Mouse (Mus musculus) urinary bladder, adult 18-20 months (tissue): ENCODE results near the gene Scn1b.

Experiments
- DNase-seq, 2 experiments: peaks; one replicate each; pipeline ENCODE4 v3.0.0; 2022; ENCODE audit warnings: low spot score in 2 of 2, mixed read lengths in 2 of 2

Gene Scn1b

GRCm38 (mm10) chr7:31086175-31086755 is 40.5 kb downstream of the Scn1b start:
- DNase-seq = no peak

GRCm38 (mm10) chr7:31085171-31085570 is 41.6 kb downstream of the Scn1b start:
- DNase-seq = peak in 1 of 2 experiments; percentile 68

- DNase-seq = no peak
Measured at GRCm38 (mm10) chr7:31084140-31084539, 42.7 kb downstream of the Scn1b start.

- DNase-seq = peak in 1 of 2 experiments; percentile 57
Measured at GRCm38 (mm10) chr7:31082831-31083588, 43.8 kb downstream of the Scn1b start.

GRCm38 (mm10) chr7:31082106-31082505 is 44.7 kb downstream of the Scn1b start:
- DNase-seq = no peak

- no peak for DNase-seq
Measured at GRCm38 (mm10) chr7:31081106-31081505, 45.7 kb downstream of the Scn1b start.

GRCm38 (mm10) chr7:31080611-31081010 is 46.2 kb downstream of the Scn1b start:
- no peak for DNase-seq

- DNase-seq = no peak
Measured at GRCm38 (mm10) chr7:31079670-31080069, 47.1 kb downstream of the Scn1b start.

- no peak for DNase-seq
Measured at GRCm38 (mm10) chr7:31077885-31078445, 48.8 kb downstream of the Scn1b start.

- DNase-seq = no peak
Measured at GRCm38 (mm10) chr7:31077470-31077869, 49.3 kb downstream of the Scn1b start.

GRCm38 (mm10) chr7:31076492-31076891 is 50.3 kb downstream of the Scn1b start, which contains the start of gene Fxyd3:
TSS of gene Fxyd3 (minus strand) at chr7:31076704.
- DNase-seq = peak; percentile 70 to 76

GRCm38 (mm10) chr7:31074713-31075069 is 52.1 kb downstream of the Scn1b start:
- no peak for DNase-seq

- DNase-seq = no peak
Measured at GRCm38 (mm10) chr7:31074061-31074712, 52.6 kb downstream of the Scn1b start.

GRCm38 (mm10) chr7:31073546-31073945 is 53.3 kb downstream of the Scn1b start:
- DNase-seq = no peak

- DNase-seq = no peak
Measured at GRCm38 (mm10) chr7:31072326-31072725, 54.5 kb downstream of the Scn1b start.

- DNase-seq = no peak
Measured at GRCm38 (mm10) chr7:31070324-31070723, 56.5 kb downstream of the Scn1b start.

GRCm38 (mm10) chr7:31069491-31069890 is 57.3 kb downstream of the Scn1b start:
- no peak for DNase-seq

GRCm38 (mm10) chr7:31067836-31068235 is 59.0 kb downstream of the Scn1b start:
- DNase-seq = no peak
